Mouse (Mus musculus) brain, adult 10 weeks (tissue): Measurements from ENCODE around the gene Fyttd1. TPM values are rescaled to one million over a fixed set of nuclear protein-coding genes. Genes with fewer than 3 reads are reported as not detected.

ENCODE experiments used
- polyA plus RNA-seq: library from polyadenylated mRNA; stranded (reverse); fragments of 350-450 nt; fragmentation: Illumina TruSeq; extraction: RNeasy Lipid Tissue Mini Kit (QIAGEN cat#74804); gene quantifications from one replicate; pipeline ENCODE4 v1.2.3, GENCODE M21; 2015; ENCODE audit warnings: low read depth, low replicate concordance

The Fyttd1 gene
- 103 TPM for polyA plus RNA-seq

DNA sequence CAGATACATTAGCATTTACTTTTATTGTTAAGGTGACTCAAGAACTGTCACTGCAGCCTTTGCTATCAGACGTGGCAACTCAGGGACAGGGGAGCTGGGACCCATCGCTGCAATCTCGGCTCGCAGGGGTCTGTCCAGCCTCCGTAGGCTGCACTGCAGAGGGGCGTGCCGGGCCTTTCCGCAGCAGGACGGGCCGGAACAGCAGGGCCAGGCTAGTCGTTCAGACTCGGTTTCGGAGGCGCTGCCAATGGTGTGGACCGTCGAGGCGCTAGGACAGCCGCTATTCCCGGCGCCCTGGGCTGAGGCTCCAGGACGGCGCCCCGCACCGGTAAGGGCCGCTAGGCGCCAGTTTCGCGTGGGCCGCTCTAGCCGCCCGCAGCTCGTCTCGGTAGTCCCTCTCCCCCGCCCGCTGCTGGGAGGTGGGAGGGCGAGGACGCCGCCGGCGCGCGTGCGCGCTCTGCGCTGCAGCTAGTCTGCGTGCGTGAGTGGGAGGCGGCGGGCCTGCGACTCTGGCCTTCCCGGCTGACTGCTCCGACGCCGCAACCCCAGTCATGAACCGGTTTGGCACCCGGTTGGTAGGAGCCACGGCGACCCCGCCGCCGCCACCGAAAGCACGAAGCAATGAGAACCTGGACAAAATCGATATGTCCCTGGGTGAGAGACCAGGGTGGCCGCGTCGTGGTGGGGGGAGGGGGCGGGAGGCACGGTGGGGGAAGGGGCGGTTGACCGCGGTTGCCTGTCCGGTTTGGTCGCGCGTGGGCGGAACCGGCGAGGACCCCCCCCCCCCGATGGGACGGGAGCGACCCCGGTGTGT, at the start of gene Fyttd1, which contains the start of gene Rubcn:
TSS of gene Fyttd1 (plus strand) at position 158 of the 814 bp plus-strand sequence.
TSS of gene Rubcn (minus strand) at position 424 of the 814 bp plus-strand sequence.

GRCm38 (mm10) chr16:32913937-32914881, 36.9 kb downstream of the Fyttd1 start, which contains the start of gene Lrch3:
Lrch3 (plus strand) TSS chr16:32914100.

Other genes starting within 250 kb of the Fyttd1 start
- gene Tnk2, start 233.6 kb upstream of the Fyttd1 start, polyA plus RNA-seq, result 124 TPM
- not detected for gene Muc4, start 141.6 kb upstream of the Fyttd1 start, polyA plus RNA-seq
- gene Muc20, start 80.1 kb upstream of the Fyttd1 start, polyA plus RNA-seq, result not detected
- gene Smbd1, start 67.0 kb upstream of the Fyttd1 start, polyA plus RNA-seq, result not detected
- gene Rubcn, start 266 bp downstream of the Fyttd1 start, polyA plus RNA-seq, result 47.0 TPM
- 20.1 TPM for gene Lrch3, start 36.6 kb downstream of the Fyttd1 start, polyA plus RNA-seq
- 4.9 TPM for gene Iqcg, start 178.7 kb downstream of the Fyttd1 start, polyA plus RNA-seq
- gene Rpl35a, start 179.0 kb downstream of the Fyttd1 start, polyA plus RNA-seq, result 1,160 TPM
- 5.7 TPM for gene Lmln, start 185.0 kb downstream of the Fyttd1 start, polyA plus RNA-seq